Mouse (Mus musculus): ENCODE data around the gene Catsper3. TPM values are rescaled to one million over a fixed set of nuclear protein-coding genes. Genes with fewer than 3 reads are reported as not detected.

Gene Catsper3
- polyA plus RNA-seq (2012; rRNA removed; ENCODE audit: low replicate concordance), result not detected in 2 replicates

GRCm38 (mm10) chr13:55784268-55784667 lies at the start of gene Catsper3:
TSS of gene Catsper3 (plus strand) at chr13:55784568.

GRCm38 (mm10) chr13:55836142-55836625 lies 51.8 kb downstream of the Catsper3 start, which contains the start of gene Pitx1:
TSS of gene Pitx1 (minus strand) at chr13:55836192.

Other genes starting within 250 kb of the Catsper3 start
- 50.1 and 68.2 TPM in 2 replicates for gene Ddx41, start 247.9 kb upstream of the Catsper3 start, polyA plus RNA-seq (2012; rRNA removed; ENCODE audit: low replicate concordance)
- gene Fam193b, start 213.4 kb upstream of the Catsper3 start, polyA plus RNA-seq (2012; rRNA removed; ENCODE audit: low replicate concordance), result 111 and 142 TPM in 2 replicates
- gene Tmed9, start 210.8 kb upstream of the Catsper3 start, polyA plus RNA-seq (2012; rRNA removed; ENCODE audit: low replicate concordance), result 48.5 and 54.2 TPM in 2 replicates
- gene B4galt7, start 184.7 kb upstream of the Catsper3 start, polyA plus RNA-seq (2012; rRNA removed; ENCODE audit: low replicate concordance), result 22.1 and 27.1 TPM in 2 replicates
- 13.8 and 18.4 TPM in 2 replicates for gene Caml, start 161.6 kb upstream of the Catsper3 start, polyA plus RNA-seq (2012; rRNA removed; ENCODE audit: low replicate concordance)
- 10.4 and 12.9 TPM in 2 replicates for gene Ddx46, start 149.5 kb upstream of the Catsper3 start, polyA plus RNA-seq (2012; rRNA removed; ENCODE audit: low replicate concordance)
- 20.9 and 35.0 TPM in 2 replicates for gene B230219D22Rik, start 91.4 kb upstream of the Catsper3 start, polyA plus RNA-seq (2012; rRNA removed; ENCODE audit: low replicate concordance)
- 38.8 and 53.6 TPM in 2 replicates for gene Txndc15, start 69.9 kb upstream of the Catsper3 start, polyA plus RNA-seq (2012; rRNA removed; ENCODE audit: low replicate concordance)
- gene Pcbd2, start 57.2 kb upstream of the Catsper3 start, polyA plus RNA-seq (2012; rRNA removed; ENCODE audit: low replicate concordance), result 13.1 and 17.9 TPM in 2 replicates
- 0.41 and 0.63 TPM in 2 replicates for gene Pitx1, start 51.6 kb downstream of the Catsper3 start, polyA plus RNA-seq (2012; rRNA removed; ENCODE audit: low replicate concordance)

All from mammary gland, adult 2 months (tissue).